In the genomic region with DNA sequence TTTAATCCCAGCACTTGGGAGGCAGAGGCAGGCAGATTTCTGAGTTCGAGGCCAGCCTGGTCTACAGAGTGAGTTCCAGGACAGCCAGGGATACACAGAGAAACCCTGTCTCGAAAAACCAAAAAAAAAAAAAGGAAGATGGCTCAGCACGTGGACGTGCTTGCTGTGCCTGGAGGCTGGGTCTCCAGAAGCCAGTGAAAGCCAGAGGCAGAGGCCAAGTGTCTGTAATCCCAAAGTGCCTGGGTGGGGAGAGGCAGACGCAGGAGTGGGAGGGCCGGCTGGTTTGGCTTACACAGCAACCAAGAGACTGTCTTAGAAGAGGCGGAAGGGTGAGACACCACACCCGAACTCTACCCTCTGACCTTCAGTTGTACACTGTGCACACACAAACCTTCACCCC, we compare ENCODE assay signal across 3 mouse cellular contexts. TPM values are rescaled to one million over a fixed set of nuclear protein-coding genes. Genes with fewer than 3 reads are reported as not detected.
"Had no signal": no experiment of that assay in that cellular context is flagged by ENCODE, and none has a peak within 500 bp of the region (broad histone marks: within the 10 kb centered on the region; RNA-seq: fewer than 3 reads in every experiment).

No protein-coding gene starts in this region.

RNA-seq across cellular contexts. Expression of a gene that starts 30.4 kb away (rescaled TPM):
- polyA plus RNA-seq: small intestine, adult 2 months; stomach, postnatal 0 days; urinary bladder, adult 2 months had no signal
